In the genomic region with DNA sequence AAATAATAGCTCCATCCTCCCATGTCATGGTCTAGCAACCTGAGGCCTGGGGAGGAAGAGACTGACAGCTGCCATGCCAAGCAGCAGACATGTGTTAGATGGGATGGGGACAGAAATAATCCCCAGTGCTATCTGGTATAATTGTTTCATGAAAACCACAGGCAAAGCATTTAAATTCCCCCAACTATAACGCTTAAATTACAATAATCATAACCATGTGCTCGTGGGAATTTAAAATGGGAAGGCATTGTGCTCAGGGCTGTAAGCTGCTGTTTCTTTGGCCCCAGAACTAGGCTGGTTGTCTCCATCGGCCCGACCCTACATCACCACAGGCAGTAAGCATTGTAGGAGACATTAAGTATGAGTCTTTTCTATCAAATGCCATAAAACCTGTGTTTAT, we compare ENCODE assay signal across 29 mouse cellular contexts. TPM values are rescaled to one million over a fixed set of nuclear protein-coding genes. Genes with fewer than 3 reads are reported as not detected.
DNase-seq lines count a peak whose midpoint lies in the region; ATAC-seq and TF ChIP-seq lines count a peak whose summit lies in the region.
"Had no signal": no experiment of that assay in that cellular context is flagged by ENCODE, and none has a peak within 500 bp of the region (broad histone marks: within the 10 kb centered on the region; RNA-seq: fewer than 3 reads in every experiment).

No protein-coding gene starts in this region.

- no peaks in the 10 kb centered on the region for H3K27me3 ChIP-seq in embryonic facial prominence, embryonic 11.5 days (ENCODE audit: control insufficient read depth, insufficient read depth, low read length)
- no peaks in the 10 kb centered on the region for H3K27me3 ChIP-seq in embryonic facial prominence, embryonic 10.5 days (replicated peaks; ENCODE audit: low read depth, poor library complexity, severe bottlenecking)
- no peaks in the 10 kb centered on the region for H3K27me3 ChIP-seq in hindbrain, embryonic 15.5 days
- no peaks in the 10 kb centered on the region for H3K27me3 ChIP-seq in hindbrain, embryonic 16.5 days (replicated peaks; ENCODE audit: control insufficient read depth, insufficient read depth, low read length)
- H3K27me3 ChIP-seq in testis, adult 2 months (ENCODE audit: control insufficient read depth, insufficient read depth, low read length), result no peaks in the 10 kb centered on the region
- H3K27me3 ChIP-seq: embryonic facial prominence, embryonic 12.5 days; forebrain, embryonic 13.5 days; limb, embryonic 15.5 days; liver, embryonic 13.5 days had no signal

- H3K4me2 ChIP-seq in embryonic facial prominence, embryonic 11.5 days (ENCODE audit: low read depth, low read length), result no peak overlapping the region
- no peak overlapping the region for H3K4me2 ChIP-seq in hindbrain, embryonic 15.5 days
- H3K4me2 ChIP-seq in hindbrain, embryonic 16.5 days (ENCODE audit: low read length), result no peak overlapping the region
- H3K4me2 ChIP-seq: embryonic facial prominence, embryonic 12.5 days; forebrain, embryonic 13.5 days; heart, embryonic 15.5 days; limb, embryonic 15.5 days; liver, embryonic 13.5 days had no signal

- no peak overlapping the region for H3K9ac ChIP-seq in embryonic facial prominence, embryonic 11.5 days (replicated peaks; ENCODE audit: low read length)
- H3K9ac ChIP-seq in hindbrain, embryonic 15.5 days, result no peak overlapping the region
- no peak overlapping the region for H3K9ac ChIP-seq in hindbrain, embryonic 16.5 days (ENCODE audit: low read depth, low read length)
- H3K9ac ChIP-seq: embryonic facial prominence, embryonic 12.5 days; forebrain, embryonic 13.5 days; heart, embryonic 15.5 days; limb, embryonic 15.5 days; liver, embryonic 13.5 days had no signal

- H3K9me3 ChIP-seq in embryonic facial prominence, embryonic 11.5 days (replicated peaks; ENCODE audit: control insufficient read depth, low read length), result no peaks in the 10 kb centered on the region
- no peaks in the 10 kb centered on the region for H3K9me3 ChIP-seq in embryonic facial prominence, embryonic 10.5 days
- no peaks in the 10 kb centered on the region for H3K9me3 ChIP-seq in hindbrain, embryonic 15.5 days
- H3K9me3 ChIP-seq in hindbrain, embryonic 16.5 days (ENCODE audit: control insufficient read depth, low read length), result no peaks in the 10 kb centered on the region
- H3K9me3 ChIP-seq: embryonic facial prominence, embryonic 12.5 days; forebrain, embryonic 13.5 days; heart, embryonic 10.5 days; heart, embryonic 15.5 days; limb, embryonic 10.5 days; limb, embryonic 15.5 days; liver, embryonic 13.5 days had no signal

- no peak overlapping the region for H3K4me3 ChIP-seq in embryonic facial prominence, embryonic 11.5 days (ENCODE audit: low read depth, low read length)
- no peak overlapping the region for H3K4me3 ChIP-seq in embryonic facial prominence, embryonic 10.5 days
- no peak overlapping the region for H3K4me3 ChIP-seq in hindbrain, embryonic 15.5 days
- no peak overlapping the region for H3K4me3 ChIP-seq in hindbrain, embryonic 16.5 days (ENCODE audit: low read length)
- peak overlapping the region; percentile 16; the same call in 1 of the 2 replicates for H3K4me3 ChIP-seq in testis, adult 2 months (ENCODE audit: control insufficient read depth, low read depth, low read length)
- H3K4me3 ChIP-seq: embryonic facial prominence, embryonic 12.5 days; forebrain, embryonic 13.5 days; heart, embryonic 10.5 days; heart, embryonic 15.5 days; limb, embryonic 10.5 days; limb, embryonic 15.5 days; liver, embryonic 13.5 days; megakaryocyte, embryonic 14.5 days had no signal

- ATAC-seq in embryonic facial prominence, embryonic 11.5 days (replicated peaks; ENCODE audit: insufficient number of reproducible peaks, low FRiP score, low TSS enrichment, low read depth), result no peak
- ATAC-seq in hindbrain, embryonic 15.5 days (ENCODE audit: low FRiP score, low read depth), result no peak
- no peak for ATAC-seq in hindbrain, embryonic 16.5 days
- ATAC-seq: activated CD4-positive, CD25-positive, alpha-beta regulatory T cell, adult 4 months; forebrain, embryonic 13.5 days; intestine, postnatal 0 days; lung, postnatal 0 days had no signal

- TF ChIP-seq CTCF in testis, adult 2 months (IDR thresholded peaks at IDR 0.05; ENCODE audit: control insufficient read depth, insufficient read depth, insufficient replicate concordance, low read depth, low read length), result no peak

- TF ChIP-seq POLR2A in testis, adult 2 months (IDR thresholded peaks at IDR 0.05; ENCODE audit: control insufficient read depth, low read depth, low read length), result no peak

- H3K36me3 ChIP-seq in embryonic facial prominence, embryonic 11.5 days (replicated peaks; ENCODE audit: control insufficient read depth, insufficient read depth, low read depth, low read length), result no peaks in the 10 kb centered on the region
- no peaks in the 10 kb centered on the region for H3K36me3 ChIP-seq in embryonic facial prominence, embryonic 10.5 days (replicated peaks)
- no peaks in the 10 kb centered on the region for H3K36me3 ChIP-seq in hindbrain, embryonic 15.5 days
- H3K36me3 ChIP-seq in hindbrain, embryonic 16.5 days (ENCODE audit: control insufficient read depth, insufficient read depth, low read length), result no peaks in the 10 kb centered on the region
- H3K36me3 ChIP-seq in testis, adult 2 months (ENCODE audit: control insufficient read depth, insufficient read depth, low read length), result no peaks in the 10 kb centered on the region
- H3K36me3 ChIP-seq: embryonic facial prominence, embryonic 12.5 days; heart, embryonic 10.5 days; heart, embryonic 15.5 days; limb, embryonic 10.5 days; limb, embryonic 15.5 days; liver, embryonic 13.5 days had no signal

- DNase-seq in embryonic facial prominence, embryonic 11.5 days (ENCODE audit: low spot score), result peak; percentile 55
- DNase-seq in embryonic facial prominence, embryonic 10.5 days (ENCODE audit: low spot score), result no peak
- DNase-seq in testis, postnatal 14 days (ENCODE audit: low spot score), result no peak
- no peak for DNase-seq in cerebellum, postnatal 4 days (ENCODE audit: low spot score in 2 of 2)
- DNase-seq: adrenal gland, adult 2 months; cerebellum, adult 2 months; cerebellum, postnatal 14 days; gastrocnemius, postnatal 14 days; kidney, adult 9 months; kidney, postnatal 10 days; layer of hippocampus, postnatal 36 days; liver, embryonic 13.5 days; lung, adult 18-20 months; lung, postnatal 4 days; right cerebral cortex, postnatal 4 days had no signal

- 58% methylated on average over 4 of the region's 4 CpGs for WGBS in embryonic facial prominence, embryonic 11.5 days
- 79% methylated on average over 4 of the region's 4 CpGs for WGBS in embryonic facial prominence, embryonic 10.5 days
- 49% methylated on average over 4 of the region's 4 CpGs for WGBS in hindbrain, embryonic 15.5 days
- WGBS in hindbrain, embryonic 16.5 days, result 64% methylated on average over 4 of the region's 4 CpGs

- no peak overlapping the region for H3K27ac ChIP-seq in embryonic facial prominence, embryonic 11.5 days (replicated peaks; ENCODE audit: low read depth, low read length)
- H3K27ac ChIP-seq in embryonic facial prominence, embryonic 10.5 days (replicated peaks), result no peak overlapping the region
- H3K27ac ChIP-seq in hindbrain, embryonic 15.5 days (replicated peaks), result peak overlapping the region; percentile 49; the same call in 1 of the 2 replicates
- no peak overlapping the region; the same call in 1 of the 2 replicates for H3K27ac ChIP-seq in hindbrain, embryonic 16.5 days (ENCODE audit: low read depth, low read length)
- H3K27ac ChIP-seq in testis, adult 2 months (ENCODE audit: control insufficient read depth, insufficient read depth, low read depth, low read length), result no peak overlapping the region
- H3K27ac ChIP-seq: embryonic facial prominence, embryonic 12.5 days; forebrain, embryonic 13.5 days; heart, embryonic 10.5 days; heart, embryonic 15.5 days; limb, embryonic 15.5 days; liver, embryonic 13.5 days; stomach, postnatal 0 days had no signal

- H3K4me1 ChIP-seq in embryonic facial prominence, embryonic 11.5 days (ENCODE audit: control insufficient read depth, insufficient read depth, low read length), result no peaks in the 10 kb centered on the region
- H3K4me1 ChIP-seq in embryonic facial prominence, embryonic 10.5 days, result peaks cover 9% of the 10 kb centered on the region; the same call in 1 of the 2 replicates
- H3K4me1 ChIP-seq in hindbrain, embryonic 15.5 days (replicated peaks), result peaks cover 8% of the 10 kb centered on the region; the same call in 1 of the 2 replicates
- no peaks in the 10 kb centered on the region for H3K4me1 ChIP-seq in hindbrain, embryonic 16.5 days (ENCODE audit: control insufficient read depth, insufficient read depth, low read depth, low read length)
- H3K4me1 ChIP-seq in testis, adult 2 months (ENCODE audit: control insufficient read depth, insufficient read depth, low read length), result peaks cover 5% of the 10 kb centered on the region
- H3K4me1 ChIP-seq: heart, embryonic 10.5 days; heart, embryonic 15.5 days; liver, embryonic 13.5 days; megakaryocyte, embryonic 14.5 days had no signal

RNA-seq across cellular contexts. Expression of a gene that starts 49.4 kb away (rescaled TPM):
- 1.6 and 1.7 TPM in 2 replicates for polyA plus RNA-seq in embryonic facial prominence, embryonic 11.5 days (2014; fragmentation: Nextera tagmentation; extraction: Ambion mirVana)
- 0.41 and 0.69 TPM in 2 replicates for polyA plus RNA-seq in embryonic facial prominence, embryonic 10.5 days (2016; fragmentation: Nextera tagmentation; extraction: Ambion mirVana)
- 2.0 and 4.4 TPM in 2 replicates for polyA plus RNA-seq in hindbrain, embryonic 15.5 days (2015; fragmentation: Nextera tagmentation; extraction: Ambion mirVana)
- 1.2 and 1.6 TPM in 2 replicates for polyA plus RNA-seq in hindbrain, embryonic 16.5 days (2015; fragmentation: Nextera tagmentation; extraction: Ambion mirVana)
- polyA plus RNA-seq in testis, adult 2 months (2012; rRNA removed), result 82.3 and 86.6 TPM in 2 replicates
- polyA plus RNA-seq: activated CD4-positive, CD25-positive, alpha-beta regulatory T cell, adult 4 months had no signal

Comparison
In these comparisons a context has a peak if more than half of its experiments do, and no peak if none do; other contexts are left out.
1. RNA of a gene that starts 49.4 kb away (polyA plus RNA-seq): 82.3 to 86.6 TPM in testis, adult 2 months; 2.0 to 4.4 TPM in hindbrain, embryonic 15.5 days, 1.6 to 1.7 TPM in embryonic facial prominence, embryonic 11.5 days, 1.2 to 1.6 TPM in hindbrain, embryonic 16.5 days and 0.41 to 0.69 TPM in embryonic facial prominence, embryonic 10.5 days; every median in the first group is over 10 times any median in the second.